Mouse (Mus musculus): Measurements from ENCODE around the gene Olfr867.

Olfr867 gene

DNA sequence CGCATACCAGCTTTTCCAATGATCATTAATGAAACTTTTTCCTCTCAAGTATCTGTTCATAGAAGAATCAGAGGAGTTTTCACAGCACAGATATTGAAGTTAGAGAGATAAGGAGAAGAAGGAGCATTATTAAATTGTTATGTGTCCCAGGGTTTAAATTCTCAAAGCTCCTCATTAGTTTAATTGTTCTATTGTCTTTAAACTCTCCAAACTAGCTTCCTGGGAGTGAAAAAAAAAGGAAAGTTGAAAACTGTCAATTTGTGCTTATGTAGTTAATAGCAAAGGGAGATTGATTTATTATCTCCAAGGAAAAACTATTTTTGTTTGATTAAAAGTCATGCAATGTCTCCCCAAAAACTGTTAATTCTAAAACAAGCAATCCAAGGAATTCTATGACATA is at the start of gene Olfr867:
TSS of gene Olfr867 (minus strand) at position 101 of the 400 bp plus-strand sequence.
- DNase-seq (ENCODE audit: low read depth in 1 of 2, low spot score in 2 of 2) = no peak

DNA sequence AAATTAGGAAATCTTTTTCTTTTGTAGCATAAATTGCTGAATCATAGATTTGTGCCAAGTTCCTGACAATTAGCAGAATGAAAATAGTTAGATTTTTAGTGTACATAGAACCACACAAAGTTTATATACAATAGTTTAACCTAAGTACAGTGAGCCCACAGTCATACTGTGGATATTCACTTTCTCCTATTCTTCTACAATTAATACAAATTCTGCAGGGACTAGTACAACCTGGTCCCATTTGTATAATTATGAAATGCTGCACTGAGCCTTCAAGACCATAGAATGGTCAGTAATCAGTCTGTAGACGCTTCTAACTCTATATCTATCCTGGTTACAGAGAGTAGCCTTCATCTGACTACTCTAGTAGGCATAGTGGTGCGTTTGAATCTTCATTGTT is 41.0 kb upstream of the Olfr867 start, which contains the start of gene Olfr868:
TSS of gene Olfr868 (plus strand) at position 301 of the 400 bp plus-strand sequence.
- no peak for DNase-seq (ENCODE audit: low read depth in 1 of 2, low spot score in 2 of 2)

DNA sequence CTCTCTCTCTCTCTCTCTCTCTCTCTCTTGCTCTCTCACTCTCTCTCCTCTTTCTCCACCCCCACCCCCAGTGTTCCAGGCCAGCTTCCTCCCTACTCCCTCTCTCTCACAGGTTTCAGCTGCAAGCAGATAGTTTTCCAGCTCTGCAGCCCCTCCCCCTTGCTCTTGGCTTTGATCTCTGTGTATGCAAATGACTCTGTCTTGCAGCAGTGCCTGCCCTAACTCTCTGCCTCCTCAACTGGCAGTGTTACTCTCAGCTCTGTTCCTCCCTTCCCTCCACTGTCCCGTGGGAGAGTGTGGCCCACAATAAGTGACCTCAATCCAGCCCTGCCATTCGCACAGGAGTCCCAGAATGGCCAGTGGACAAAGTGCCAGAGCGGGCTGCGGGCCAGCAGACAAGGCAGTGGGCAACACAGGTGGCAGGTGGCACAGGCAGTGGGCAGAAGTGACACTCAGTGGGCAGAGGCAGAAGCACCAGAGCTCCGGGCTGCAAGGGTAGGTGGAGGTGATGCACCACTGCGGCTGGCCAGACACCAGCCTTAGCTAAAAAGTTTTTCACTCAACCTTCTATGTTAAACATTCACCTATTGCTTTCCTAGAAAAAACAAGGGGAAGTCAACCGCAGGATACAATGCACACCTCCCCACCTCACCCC is 16.3 kb upstream of the Olfr867 start:
- no peak for DNase-seq (ENCODE audit: low read depth in 1 of 2, low spot score in 2 of 2)

DNA sequence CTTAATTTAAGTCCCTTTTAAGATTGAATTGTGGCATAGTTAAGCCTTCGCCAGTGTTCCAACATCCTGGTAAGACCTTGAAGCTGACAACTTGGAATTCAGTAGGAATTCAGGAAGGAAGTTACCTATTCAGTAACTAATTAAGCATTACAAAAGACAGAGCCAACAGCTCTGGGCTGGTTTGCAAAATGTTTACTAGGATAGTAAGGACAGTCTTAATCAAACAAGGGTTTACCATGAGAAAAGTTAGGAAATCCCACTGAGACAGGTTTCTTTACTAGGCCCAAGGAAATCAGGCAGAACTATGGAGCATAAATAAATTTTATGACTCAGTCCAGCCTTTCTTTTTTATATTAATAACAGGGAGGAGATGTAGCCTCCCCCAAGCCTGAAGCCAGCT is 13.9 kb upstream of the Olfr867 start:
- no peak for DNase-seq (ENCODE audit: low read depth in 1 of 2, low spot score in 2 of 2)

DNA sequence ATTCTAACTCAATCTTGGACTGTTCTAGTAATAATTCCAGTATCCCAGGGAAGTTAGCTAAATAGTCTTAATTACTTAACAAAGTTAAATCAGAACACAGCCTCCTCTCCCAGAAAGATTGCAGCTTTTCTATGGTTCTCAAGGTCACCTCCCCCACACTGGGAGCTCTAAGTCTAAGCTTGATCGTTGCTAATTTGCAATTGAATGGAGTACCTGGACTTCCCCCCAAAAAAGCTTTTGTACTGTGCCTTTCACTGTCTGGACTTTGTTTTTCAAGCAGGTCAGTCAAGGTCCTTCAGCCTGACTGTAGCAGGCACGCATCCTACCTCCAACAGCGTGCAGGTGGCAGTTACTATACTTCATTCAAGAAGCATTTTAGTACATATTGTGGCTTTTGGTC is 12.9 kb upstream of the Olfr867 start:
- no peak for DNase-seq (ENCODE audit: low read depth in 1 of 2, low spot score in 2 of 2)

DNA sequence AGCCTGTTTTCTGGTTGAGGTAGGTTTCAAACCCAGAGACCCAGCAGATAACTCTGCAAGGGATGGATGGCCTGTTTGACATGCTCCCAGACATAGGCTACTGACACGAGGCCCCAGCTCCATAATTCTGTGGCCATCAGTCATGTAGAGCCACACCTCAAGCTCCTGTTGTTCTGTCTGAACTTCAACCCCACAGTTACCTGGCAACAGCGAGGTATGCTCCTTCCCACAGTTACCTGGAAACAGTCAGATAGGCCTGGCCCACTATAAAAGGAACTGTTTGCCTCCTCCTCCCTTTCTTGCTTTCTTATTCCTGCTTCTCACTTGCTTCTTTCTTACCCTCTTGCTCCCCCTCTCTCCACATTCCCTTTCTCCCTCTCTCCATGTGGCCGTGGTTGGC is 9.4 kb downstream of the Olfr867 start:
- no peak for DNase-seq (ENCODE audit: low read depth in 1 of 2, low spot score in 2 of 2)

DNA sequence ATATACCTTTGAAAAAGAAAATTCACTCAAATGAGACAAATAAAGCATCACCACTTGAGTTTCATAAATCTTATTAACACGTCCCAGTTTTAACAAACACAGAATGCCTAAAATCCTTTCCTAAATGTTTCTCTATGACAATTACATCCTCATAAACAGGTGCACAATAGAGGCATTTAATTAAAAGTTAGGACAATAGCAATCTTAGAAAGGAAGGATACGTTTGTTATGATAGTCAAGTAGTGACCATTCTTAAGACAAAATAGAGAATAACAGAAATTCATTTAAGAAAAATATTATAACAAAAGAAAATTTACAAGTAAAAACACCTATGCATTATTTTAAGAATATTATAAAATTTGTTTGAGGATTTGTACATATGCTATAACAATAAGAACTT is 29.4 kb downstream of the Olfr867 start, which contains the start of gene Olfr866:
TSS of gene Olfr866 (minus strand) at position 101 of the 400 bp plus-strand sequence.
- no peak for DNase-seq (ENCODE audit: low read depth in 1 of 2, low spot score in 2 of 2)
